Mouse (Mus musculus): ENCODE data around the gene Pcyox1. TPM values are rescaled to one million over a fixed set of nuclear protein-coding genes. Genes with fewer than 3 reads are reported as not detected.
"Not testable (repeated sequence)": the region's sequence is repeated elsewhere in the genome, so short reads cannot be mapped to it uniquely, and the experiment has no call there.

Gene Pcyox1
- polyA plus RNA-seq, 1 experiment from 2014 or later: 80.4 TPM

DNA sequence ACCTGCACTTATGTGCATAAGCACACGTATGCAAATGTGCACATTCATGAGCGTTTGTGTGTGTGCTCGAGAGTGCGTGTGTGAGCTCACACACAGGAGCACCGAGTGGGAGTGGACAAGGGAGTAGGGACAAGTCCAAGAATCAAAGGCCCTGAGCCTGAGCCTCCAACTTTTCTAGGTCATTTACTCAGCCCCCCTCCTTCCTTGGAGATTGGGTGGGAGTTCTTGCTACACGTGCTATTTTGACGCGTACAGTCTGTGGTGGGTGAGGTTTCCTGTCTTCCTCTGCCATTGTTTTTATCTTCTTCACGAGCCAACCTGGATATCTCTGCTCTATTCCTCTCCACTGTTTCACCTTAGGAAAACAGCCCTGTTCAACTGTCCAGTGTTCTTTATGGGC lies 40.0 kb downstream of the Pcyox1 start:
- ATAC-seq (no peak), DNase-seq (no peak)
- Histone ChIP-seq H3K27ac (ENCODE audit: low read depth) (no peak overlapping the region), H3K4me1 (ENCODE audit: insufficient read depth) (no peaks in the 10 kb centered on the region), H3K36me3 (replicated peaks; ENCODE audit: insufficient read depth, low read length) (no peaks in the 10 kb centered on the region), H3K27me3 (ENCODE audit: insufficient read depth, low read length) (no peaks in the 10 kb centered on the region), H3K9ac (replicated peaks) (no peak overlapping the region), H3K4me2 (ENCODE audit: low read depth, low read length) (no peak overlapping the region), H3K4me3 (ENCODE audit: low read depth, low read length) (no peak overlapping the region), H3K9me3 (ENCODE audit: low read length) (no peaks in the 10 kb centered on the region)
- TF ChIP-seq EP300 (IDR thresholded peaks at IDR 0.05; ENCODE audit: low read depth) (no peak), CTCF (IDR thresholded peaks at IDR 0.05; ENCODE audit: low read depth) (no peak)
- 43% methylated on average over 9 of the region's 9 CpGs for WGBS (ENCODE audit: insufficient replicate concordance)

DNA sequence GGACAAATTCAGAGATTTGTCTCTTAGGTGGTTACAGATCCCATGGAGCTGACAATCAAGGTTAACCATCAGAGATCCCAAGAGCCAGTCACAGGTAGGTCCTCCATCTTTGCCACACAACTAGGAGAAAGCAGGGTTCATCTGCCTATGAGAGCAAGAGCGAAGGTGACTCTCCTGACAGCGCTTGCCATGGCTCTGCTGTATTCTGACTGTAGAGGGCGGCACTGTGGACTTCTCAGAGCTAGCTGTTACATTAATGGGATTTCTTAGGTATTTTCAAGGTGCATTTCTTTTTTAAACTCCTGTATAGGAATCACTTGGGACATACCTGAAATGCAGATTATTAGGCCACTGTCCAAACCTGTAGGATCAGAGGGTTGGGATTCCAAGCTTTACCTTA lies 42.0 kb downstream of the Pcyox1 start:
- Histone ChIP-seq H3K27me3 (ENCODE audit: insufficient read depth, low read length) (no peaks in the 10 kb centered on the region), H3K27ac (ENCODE audit: low read depth) (no peak overlapping the region), H3K9ac (replicated peaks) (no peak overlapping the region), H3K9me3 (ENCODE audit: low read length) (no peaks in the 10 kb centered on the region), H3K4me2 (ENCODE audit: low read depth, low read length) (no peak overlapping the region), H3K4me3 (ENCODE audit: low read depth, low read length) (no peak overlapping the region), H3K4me1 (ENCODE audit: insufficient read depth) (no peaks in the 10 kb centered on the region), H3K36me3 (replicated peaks; ENCODE audit: insufficient read depth, low read length) (no peaks in the 10 kb centered on the region)
- DNase-seq (no peak), ATAC-seq (no peak)
- WGBS (ENCODE audit: insufficient replicate concordance): 73% methylated on average over 3 of the region's 3 CpGs
- TF ChIP-seq CTCF (IDR thresholded peaks at IDR 0.05; ENCODE audit: low read depth) (no peak), EP300 (IDR thresholded peaks at IDR 0.05; ENCODE audit: low read depth) (no peak)

DNA sequence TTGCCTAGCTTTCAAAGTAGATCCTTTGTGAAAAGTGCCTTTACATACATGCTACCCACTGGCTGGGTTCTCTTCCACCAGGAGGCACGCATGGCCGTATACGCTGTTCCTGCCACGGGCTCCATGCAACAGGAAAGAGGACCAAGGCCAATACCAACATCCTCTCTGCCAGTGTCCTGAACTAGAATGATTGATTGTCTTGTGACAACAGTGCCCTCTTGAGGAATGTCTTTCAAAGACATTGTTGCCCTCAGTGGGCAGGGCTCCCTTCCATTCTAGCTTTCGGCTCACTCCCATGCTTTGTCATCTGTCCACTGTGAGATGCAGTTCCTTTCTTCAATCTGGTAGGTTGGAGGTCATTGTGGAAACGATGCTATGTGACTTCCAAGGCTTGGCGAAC lies 47.7 kb downstream of the Pcyox1 start:
- Histone ChIP-seq H3K4me3 (ENCODE audit: low read depth, low read length) (no peak overlapping the region), H3K9me3 (ENCODE audit: low read length) (no peaks in the 10 kb centered on the region), H3K36me3 (replicated peaks; ENCODE audit: insufficient read depth, low read length) (no peaks in the 10 kb centered on the region), H3K4me1 (ENCODE audit: insufficient read depth) (no peaks in the 10 kb centered on the region), H3K27ac (ENCODE audit: low read depth) (no peak overlapping the region), H3K27me3 (ENCODE audit: insufficient read depth, low read length) (no peaks in the 10 kb centered on the region), H3K4me2 (ENCODE audit: low read depth, low read length) (no peak overlapping the region), H3K9ac (replicated peaks) (no peak overlapping the region)
- DNase-seq (no peak), ATAC-seq (0 out of 2 replicates have a peak, but pooled peaks have one; percentile 21)
- TF ChIP-seq CTCF (IDR thresholded peaks at IDR 0.05; ENCODE audit: low read depth) (peak; percentile 74), EP300 (IDR thresholded peaks at IDR 0.05; ENCODE audit: low read depth) (no peak)
- WGBS (ENCODE audit: insufficient replicate concordance): 39% methylated on average over 7 of the region's 7 CpGs

DNA sequence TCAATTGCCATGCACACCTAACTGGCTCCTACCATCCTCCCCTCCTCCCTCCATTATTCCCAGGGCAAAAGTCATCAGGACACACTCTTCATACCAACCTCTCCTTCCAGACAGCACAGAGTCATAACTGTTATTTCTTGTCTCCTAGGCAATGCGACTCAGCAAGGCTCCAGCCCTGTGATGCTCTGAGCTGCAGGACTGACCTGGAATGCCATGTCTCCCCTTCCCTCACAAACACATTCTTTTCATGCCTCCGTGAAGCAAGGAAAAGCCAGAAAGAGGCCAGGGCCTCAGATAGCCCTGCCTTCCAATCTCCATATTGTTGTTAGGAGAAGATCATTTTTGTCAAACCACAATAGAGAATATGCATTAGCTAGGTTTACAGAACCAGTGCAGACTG lies 50.9 kb downstream of the Pcyox1 start:
- DNase-seq: no peak
- WGBS (ENCODE audit: insufficient replicate concordance): 57% methylated on average over 2 of the region's 2 CpGs
- TF ChIP-seq EP300 (IDR thresholded peaks at IDR 0.05; ENCODE audit: low read depth) (no peak), CTCF (IDR thresholded peaks at IDR 0.05; ENCODE audit: low read depth) (no peak)
- no peaks in the 10 kb centered on the region for H3K4me1 ChIP-seq (ENCODE audit: insufficient read depth)
- ATAC-seq: no peak
- H3K36me3 ChIP-seq (replicated peaks; ENCODE audit: insufficient read depth, low read length): no peaks in the 10 kb centered on the region
- no peaks in the 10 kb centered on the region for H3K27me3 ChIP-seq (ENCODE audit: insufficient read depth, low read length)
- H3K27ac ChIP-seq (ENCODE audit: low read depth): no peak overlapping the region
- no peak overlapping the region for H3K4me2 ChIP-seq (ENCODE audit: low read depth, low read length)
- H3K9me3 ChIP-seq (ENCODE audit: low read length): no peaks in the 10 kb centered on the region
- no peak overlapping the region for H3K4me3 ChIP-seq (ENCODE audit: low read depth, low read length)
- no peak overlapping the region for H3K9ac ChIP-seq (replicated peaks)

DNA sequence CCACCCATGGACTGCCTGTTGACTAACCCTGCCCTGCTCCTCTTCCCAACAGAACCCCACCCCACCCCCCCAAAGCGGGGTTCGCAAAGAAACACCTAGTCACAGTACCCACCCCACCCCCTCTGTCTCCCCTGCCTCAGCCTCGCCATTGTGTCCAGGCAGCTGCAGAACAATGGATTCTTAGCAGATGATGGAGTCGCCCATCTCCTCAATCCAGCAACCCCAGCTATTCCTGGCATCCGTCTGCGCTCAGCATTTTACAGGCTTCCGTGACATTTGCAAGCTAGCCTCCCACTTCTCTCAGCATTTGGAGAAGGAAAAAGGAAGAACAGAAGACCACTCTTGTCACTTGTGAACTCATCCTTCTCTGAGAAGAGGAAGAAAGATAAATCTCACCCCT lies 53.3 kb downstream of the Pcyox1 start:
- ATAC-seq (no peak), DNase-seq (no peak)
- H3K36me3 ChIP-seq (replicated peaks; ENCODE audit: insufficient read depth, low read length): no peaks in the 10 kb centered on the region
- WGBS (ENCODE audit: insufficient replicate concordance): 20% methylated on average over 7 of the region's 7 CpGs
- no peak overlapping the region for H3K4me3 ChIP-seq (ENCODE audit: low read depth, low read length)
- no peaks in the 10 kb centered on the region for H3K27me3 ChIP-seq (ENCODE audit: insufficient read depth, low read length)
- no peaks in the 10 kb centered on the region for H3K4me1 ChIP-seq (ENCODE audit: insufficient read depth)
- H3K4me2 ChIP-seq (ENCODE audit: low read depth, low read length): no peak overlapping the region
- H3K27ac ChIP-seq (ENCODE audit: low read depth): no peak overlapping the region
- no peaks in the 10 kb centered on the region for H3K9me3 ChIP-seq (ENCODE audit: low read length)
- no peak overlapping the region for H3K9ac ChIP-seq (replicated peaks)
- TF ChIP-seq EP300 (IDR thresholded peaks at IDR 0.05; ENCODE audit: low read depth) (no peak), CTCF (IDR thresholded peaks at IDR 0.05; ENCODE audit: low read depth) (no peak)

DNA sequence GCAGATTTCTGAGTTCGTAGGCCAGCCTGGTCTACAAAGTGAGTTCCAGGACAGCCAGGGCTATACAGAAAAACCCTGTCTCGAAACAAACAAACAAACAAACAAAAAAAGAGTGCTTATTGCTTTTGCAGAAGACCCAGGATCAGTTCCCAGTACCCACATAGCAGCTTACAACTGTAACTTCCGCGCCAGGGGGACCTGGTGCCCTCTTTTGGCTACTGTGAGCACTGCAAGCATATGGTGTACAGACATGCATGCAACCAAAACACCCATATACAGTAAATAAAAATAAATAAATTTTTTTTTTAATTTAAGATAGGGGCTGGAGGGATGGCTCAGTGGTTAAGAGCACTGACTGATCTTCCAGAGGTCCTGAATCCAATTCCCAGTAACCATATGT lies 60.6 kb downstream of the Pcyox1 start:
- H3K9me3 ChIP-seq (ENCODE audit: low read length); ATAC-seq; DNase-seq; H3K27me3 ChIP-seq (ENCODE audit: insufficient read depth, low read length); H3K9ac ChIP-seq (replicated peaks); H3K4me1 ChIP-seq (ENCODE audit: insufficient read depth); H3K4me2 ChIP-seq (ENCODE audit: low read depth, low read length); H3K4me3 ChIP-seq (ENCODE audit: low read depth, low read length); H3K27ac ChIP-seq (ENCODE audit: low read depth); H3K36me3 ChIP-seq (replicated peaks; ENCODE audit: insufficient read depth, low read length): not testable (repeated sequence)
- 83% methylated on average over 4 of the region's 4 CpGs for WGBS (ENCODE audit: insufficient replicate concordance)

Other genes with a start within 250 kb of the Pcyox1 start
- 3.0 TPM in 2 replicates for gene Tgfa, start 201.9 kb downstream of the Pcyox1 start, polyA plus RNA-seq (2015; fragmentation: Nextera tagmentation; extraction: Ambion mirVana)
- gene Fam136a, start 31.5 kb downstream of the Pcyox1 start, polyA plus RNA-seq (2015; fragmentation: Nextera tagmentation; extraction: Ambion mirVana): 69.8 and 74.1 TPM in 2 replicates
- 174 and 204 TPM in 2 replicates for gene Snrpg, start 25.9 kb downstream of the Pcyox1 start, polyA plus RNA-seq (2015; fragmentation: Nextera tagmentation; extraction: Ambion mirVana)
- gene Tia1, start 7.1 kb upstream of the Pcyox1 start, polyA plus RNA-seq (2015; fragmentation: Nextera tagmentation; extraction: Ambion mirVana): 15.2 and 17.2 TPM in 2 replicates
- gene Gm44790, start 29.5 kb upstream of the Pcyox1 start, polyA plus RNA-seq (2015; fragmentation: Nextera tagmentation; extraction: Ambion mirVana): not detected in 2 replicates
- gene C87436, start 41.2 kb upstream of the Pcyox1 start, polyA plus RNA-seq (2015; fragmentation: Nextera tagmentation; extraction: Ambion mirVana): 9.5 and 10.4 TPM in 2 replicates
- gene Pcbp1, start 129.2 kb upstream of the Pcyox1 start, polyA plus RNA-seq (2015; fragmentation: Nextera tagmentation; extraction: Ambion mirVana): 206 and 208 TPM in 2 replicates
- gene Asprv1, start 231.0 kb upstream of the Pcyox1 start, polyA plus RNA-seq (2015; fragmentation: Nextera tagmentation; extraction: Ambion mirVana): 7.3 and 8.6 TPM in 2 replicates

Data from liver, postnatal 0 days (tissue).